Mouse (Mus musculus) kidney, postnatal 10 days (tissue): ENCODE measurements around the gene Sinhcaf.
A peak's percentile ranks its signal among the peaks of the same experiment; 100 is the strongest.
"Not testable (repeated sequence)": the region's sequence is repeated elsewhere in the genome, so short reads cannot be mapped to it uniquely, and the experiment has no call there.

Experiments used
- DNase-seq: peaks from one replicate; pipeline ENCODE4 v3.0.0; 2021; ENCODE audit warnings: mixed read lengths

Sinhcaf gene

GRCm38 (mm10) chr6:148945509-148946408, 508 bp downstream of the Sinhcaf start:
- peak; percentile 62 for DNase-seq

DNA sequence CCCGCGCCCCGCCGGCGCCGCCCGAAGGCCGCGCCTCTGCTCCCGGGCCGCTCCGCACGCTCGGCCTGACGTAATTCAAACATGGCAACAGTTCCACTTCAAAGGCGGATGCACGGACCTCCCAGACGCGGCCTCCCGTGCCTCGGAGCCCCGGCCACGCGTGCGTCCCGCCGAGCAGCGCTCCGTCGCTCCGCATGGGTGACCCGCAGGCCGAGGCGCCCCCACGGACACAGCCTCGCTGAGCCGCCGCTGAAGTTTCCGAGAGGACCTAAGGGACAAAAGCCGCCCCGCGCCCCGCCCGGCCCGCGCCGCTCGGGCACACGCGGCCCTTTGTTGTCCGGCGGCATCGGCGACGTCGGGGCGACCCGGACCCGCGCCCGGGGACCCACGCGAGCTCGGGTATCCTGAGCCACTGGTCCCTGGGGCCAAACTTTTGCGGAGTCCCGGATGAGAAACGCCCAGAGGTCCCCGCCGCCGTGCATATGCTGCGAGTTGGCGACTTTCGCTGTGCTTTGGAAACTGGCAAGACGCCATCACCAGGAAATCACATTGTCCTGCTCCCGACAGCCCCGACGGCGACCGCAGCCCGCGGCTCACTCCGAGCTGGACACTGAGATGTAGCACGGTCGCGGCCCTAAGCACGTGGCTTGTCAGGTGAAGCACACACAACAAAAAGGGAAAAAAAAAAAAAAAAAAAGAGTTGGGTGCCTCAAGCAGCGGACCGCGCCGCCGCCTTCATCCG, 1.3 kb downstream of the Sinhcaf start:
- peak; percentile 84 for DNase-seq

GRCm38 (mm10) chr6:148944344-148944766, 1.9 kb downstream of the Sinhcaf start:
- no peak for DNase-seq

GRCm38 (mm10) chr6:148943695-148944094, 2.6 kb downstream of the Sinhcaf start:
- no peak for DNase-seq

DNA sequence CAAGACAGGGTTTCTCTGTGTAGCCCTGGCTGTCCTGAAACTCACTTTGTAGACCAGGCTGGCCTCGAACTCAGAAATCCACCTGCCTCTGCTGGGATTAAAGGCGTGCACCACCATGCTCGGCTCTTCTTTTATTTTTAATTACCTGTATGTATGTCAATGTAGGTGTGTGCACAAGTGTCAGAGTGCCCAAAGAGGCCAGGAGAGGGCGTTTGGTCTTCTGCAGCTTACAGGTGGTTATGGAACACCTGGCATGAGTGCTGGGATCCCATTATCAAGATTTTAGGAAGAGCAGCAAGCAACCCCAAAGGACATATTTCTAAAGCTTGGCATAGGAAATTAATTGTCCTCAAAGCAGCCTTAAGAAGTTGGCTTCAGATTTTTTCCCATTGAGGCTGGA, 3.9 kb downstream of the Sinhcaf start:
- DNase-seq: no peak

GRCm38 (mm10) chr6:148941880-148942279, 4.4 kb downstream of the Sinhcaf start:
- no peak for DNase-seq

DNA sequence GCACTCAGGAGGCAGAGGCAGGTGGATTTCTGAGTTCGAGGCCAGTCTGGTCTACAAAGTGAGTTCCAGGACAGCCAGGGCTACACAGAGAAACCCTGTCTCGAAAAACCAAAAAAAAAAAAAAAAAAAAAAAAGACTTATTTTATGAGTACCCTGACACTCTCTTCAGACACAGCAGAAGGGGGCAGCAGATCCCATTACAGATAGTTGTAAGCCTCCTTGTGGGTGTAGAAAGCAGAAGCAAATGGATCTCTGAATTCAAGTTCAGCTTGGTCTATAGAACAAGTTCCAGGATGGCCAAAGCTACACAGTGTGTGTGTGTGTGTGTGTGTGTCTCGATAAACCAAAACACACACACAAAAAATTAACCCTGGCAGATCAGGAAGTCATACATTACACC, 5.9 kb downstream of the Sinhcaf start:
- DNase-seq: peak; percentile 21

- DNase-seq: no peak
Measured at GRCm38 (mm10) chr6:148937693-148938092, 8.6 kb downstream of the Sinhcaf start.

- DNase-seq: no peak
Measured at GRCm38 (mm10) chr6:148934961-148935590, 11.2 kb downstream of the Sinhcaf start.

DNA sequence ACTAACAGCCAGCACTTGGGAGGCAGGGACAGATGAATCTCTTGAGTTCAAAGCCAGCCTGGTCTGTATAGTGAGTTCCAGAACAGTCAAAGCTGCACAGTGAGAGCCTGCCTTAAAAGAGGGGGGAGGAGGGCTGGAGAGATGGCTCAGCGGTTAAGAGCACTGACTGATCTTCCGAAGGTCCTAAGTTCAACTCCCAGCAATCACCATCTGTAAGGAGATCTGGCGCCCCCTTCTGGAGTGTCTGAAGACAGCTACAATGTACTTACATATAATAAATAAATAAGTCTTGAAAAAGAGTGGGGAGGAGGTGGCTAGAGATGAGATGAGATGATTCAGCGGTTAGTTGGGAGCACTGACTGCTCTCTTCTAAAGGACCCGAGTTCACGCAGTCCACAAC, 15.0 kb downstream of the Sinhcaf start:
- peak; percentile 33 for DNase-seq

GRCm38 (mm10) chr6:148918841-148919398, 27.3 kb downstream of the Sinhcaf start:
- DNase-seq: no peak

DNA sequence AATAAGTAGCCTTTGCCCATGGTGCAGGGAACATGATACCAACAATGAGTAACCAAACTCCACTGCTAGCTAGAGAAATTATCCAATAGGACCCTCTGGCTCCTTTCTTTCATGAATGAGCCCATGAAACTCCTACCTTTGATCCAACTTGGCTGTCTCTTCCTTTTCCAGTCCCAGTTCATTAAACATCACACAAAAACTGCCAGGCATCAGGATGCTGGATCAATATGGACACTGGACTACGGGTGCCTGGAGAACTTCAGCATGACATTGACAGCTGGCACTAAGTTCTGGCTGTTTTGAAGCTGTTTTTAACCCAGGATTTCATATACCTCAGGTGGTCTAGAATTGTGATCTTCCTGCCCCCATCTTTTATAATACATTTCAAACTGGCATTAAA, 28.6 kb downstream of the Sinhcaf start:
- no peak for DNase-seq

DNA sequence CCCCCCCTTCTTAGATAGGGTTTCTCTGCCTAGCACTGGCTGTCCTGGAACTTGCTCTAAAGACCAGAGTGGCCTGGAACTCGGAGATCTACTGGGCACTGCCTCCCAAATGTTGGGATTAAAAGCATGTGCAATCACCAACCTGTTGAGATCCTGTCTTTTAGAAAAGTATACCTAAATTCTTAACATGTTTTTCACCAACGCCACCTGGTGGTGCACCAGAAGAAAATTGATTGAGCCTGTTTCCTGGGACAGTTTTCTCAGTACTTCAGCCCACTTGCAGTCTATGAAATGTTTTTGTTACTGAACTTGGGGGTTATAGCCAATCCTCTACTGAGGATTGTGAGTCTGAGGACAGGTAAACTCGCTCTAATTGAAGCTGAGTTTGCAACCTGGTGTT, 29.4 kb downstream of the Sinhcaf start:
- DNase-seq: peak; percentile 30

- peak; percentile 72 for DNase-seq
Measured at GRCm38 (mm10) chr6:148913938-148914337, 32.3 kb downstream of the Sinhcaf start.

DNA sequence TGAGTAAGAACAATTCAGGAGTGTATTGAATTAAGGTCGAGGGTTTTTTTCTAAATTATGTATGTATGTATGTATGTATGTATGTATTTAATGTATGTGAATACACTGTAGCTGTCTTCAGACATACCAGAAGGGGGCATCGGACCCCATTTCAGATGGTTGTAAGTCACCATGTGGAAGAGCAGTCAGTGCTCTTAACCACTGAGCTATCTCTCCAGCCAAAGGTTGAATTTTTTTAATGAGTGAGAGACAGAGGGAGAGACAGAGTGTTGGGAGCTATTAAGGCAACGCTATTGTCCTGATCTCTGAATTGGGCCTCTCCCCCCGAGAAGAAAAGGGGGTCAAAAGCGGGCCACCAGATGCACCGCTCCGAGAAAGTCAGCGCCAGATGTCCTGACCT, 34.4 kb downstream of the Sinhcaf start:
- DNase-seq: not testable (repeated sequence)

- no peak for DNase-seq
Measured at GRCm38 (mm10) chr6:148906958-148907357, 39.3 kb downstream of the Sinhcaf start.

- no peak for DNase-seq
Measured at GRCm38 (mm10) chr6:148902728-148903127, 43.5 kb downstream of the Sinhcaf start.

- DNase-seq: no peak
Measured at GRCm38 (mm10) chr6:148896507-148896851, 49.8 kb downstream of the Sinhcaf start.

DNA sequence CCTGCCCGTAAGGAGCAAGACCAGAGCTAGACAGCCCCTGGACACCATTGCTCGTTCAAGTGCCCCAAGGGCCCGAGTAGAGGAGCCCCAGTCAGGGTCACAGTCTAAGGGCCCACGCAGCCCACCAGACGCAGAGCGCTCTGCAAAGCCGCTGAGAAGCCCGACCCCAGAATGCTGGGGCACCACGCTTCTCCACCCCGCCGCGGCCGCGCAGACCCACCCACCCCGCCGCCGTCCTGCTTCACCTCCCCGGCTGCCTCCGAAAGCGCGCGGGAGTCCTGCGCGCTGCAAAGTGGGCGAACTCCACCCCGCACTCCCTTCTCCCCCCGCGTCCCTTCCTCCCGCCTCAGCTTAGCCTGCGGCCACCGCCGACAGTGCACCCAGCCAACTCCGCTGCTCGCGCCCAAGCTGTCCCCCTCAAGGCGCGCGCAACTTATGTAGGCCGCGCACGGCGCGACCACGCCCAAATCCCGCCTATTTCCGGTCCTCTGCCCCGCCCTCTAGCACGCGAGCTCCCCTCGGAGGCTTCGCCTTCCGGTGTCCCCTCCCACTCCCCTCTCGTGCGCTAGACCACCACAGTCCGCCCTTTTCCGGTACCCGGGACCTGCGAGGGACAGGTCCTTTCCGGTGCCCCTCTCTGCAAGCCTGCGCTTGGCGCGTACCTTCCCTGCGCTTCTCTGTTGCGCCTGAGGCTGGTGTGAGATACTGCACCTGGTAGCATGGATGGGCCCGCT, 50.3 kb downstream of the Sinhcaf start, which contains the start of gene Caprin2:
Caprin2 (minus strand) TSS at position 465 of the 734 bp plus-strand sequence.
- DNase-seq: peak; percentile 94

DNA sequence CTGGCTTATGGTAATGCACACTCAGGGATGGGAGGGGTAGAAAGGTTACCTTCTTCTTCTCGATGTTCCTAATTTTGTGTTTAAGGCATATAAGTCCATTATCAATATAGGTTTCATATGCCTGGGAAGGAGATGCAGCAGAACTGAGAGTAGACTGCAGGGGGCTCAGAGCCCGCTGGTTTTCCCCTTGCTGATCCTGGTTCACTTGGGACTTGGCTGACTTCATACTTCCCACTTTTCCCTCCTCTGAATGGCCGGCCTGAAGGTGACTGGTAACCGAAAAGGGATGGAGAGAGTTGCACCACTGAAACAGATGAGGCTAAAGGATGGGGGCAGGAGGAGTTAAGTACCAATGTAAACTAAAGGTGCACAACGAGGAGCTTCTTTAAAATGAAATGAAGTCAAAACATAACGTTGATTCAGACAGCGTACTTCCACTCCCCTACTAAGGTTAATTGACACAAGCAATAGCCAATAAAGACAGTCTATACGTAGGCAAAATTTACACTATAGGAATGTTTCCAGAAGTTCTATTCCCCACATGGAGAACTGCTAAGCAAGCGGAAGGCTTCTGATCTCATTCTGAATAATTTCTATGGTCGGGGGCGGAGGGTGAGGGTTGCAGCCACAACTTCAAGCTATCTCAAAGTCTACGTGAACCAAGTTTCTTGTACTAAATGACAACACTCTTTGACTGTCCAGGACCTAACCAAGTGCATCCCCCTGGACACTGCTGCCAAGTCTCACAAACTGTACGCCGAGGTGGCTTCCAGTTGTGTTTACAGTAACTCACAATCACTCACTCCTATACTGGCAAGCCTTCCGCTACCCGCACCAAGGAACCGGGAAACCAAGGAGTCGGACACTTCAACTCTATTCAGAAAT, 51.1 kb downstream of the Sinhcaf start:
- peak; percentile 13 for DNase-seq

DNA sequence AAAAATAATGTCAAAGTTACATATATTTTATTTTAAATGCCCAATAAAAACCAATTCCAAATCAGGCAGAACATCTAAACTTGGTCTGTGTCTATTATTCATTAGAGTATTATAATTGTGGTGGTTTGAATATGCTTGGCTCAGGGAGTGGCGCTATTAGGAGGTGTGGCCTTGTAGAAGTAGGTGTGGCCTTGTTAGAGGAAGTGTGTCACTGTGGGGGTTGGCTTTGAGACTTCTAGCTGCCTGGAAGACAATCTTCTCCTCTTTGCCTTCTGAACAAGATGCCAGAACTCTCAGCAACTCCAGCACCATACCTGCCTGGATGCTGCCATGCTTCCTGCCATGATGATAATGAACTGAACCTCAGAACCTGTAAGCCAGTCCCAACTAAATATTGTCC, 72.4 kb downstream of the Sinhcaf start:
- DNase-seq: no peak
